Mouse (Mus musculus): ENCODE data around the gene Trim60. TPM values are rescaled to one million over a fixed set of nuclear protein-coding genes. Genes with fewer than 3 reads are reported as not detected.
A peak's percentile ranks its signal among the peaks of the same experiment; 100 is the strongest.

The Trim60 gene
- polyA plus RNA-seq, 1 experiment from 2014 or later, result 0.07 TPM

DNA sequence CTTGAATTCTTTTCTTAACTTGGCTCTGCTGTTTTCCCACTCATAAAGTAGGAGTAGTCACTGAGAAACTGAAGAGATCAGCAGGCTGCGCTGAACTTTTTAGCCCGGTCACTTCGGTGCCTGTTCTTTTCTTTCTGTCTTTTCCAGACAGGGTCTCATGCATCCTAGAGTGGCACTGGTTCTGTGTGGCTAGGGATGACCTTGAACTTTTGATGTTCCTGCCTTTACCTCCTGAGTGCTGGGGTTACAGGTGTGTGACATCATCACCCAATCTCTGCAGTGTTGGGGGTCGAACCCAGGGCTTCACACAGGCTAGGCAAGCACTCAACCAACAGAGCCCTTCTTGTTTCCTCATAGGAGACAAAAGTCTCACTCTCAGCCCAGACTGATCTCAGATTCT lies 38.3 kb upstream of the Trim60 start:
- Histone ChIP-seq H3K4me3 (replicated peaks; ENCODE audit: low read depth, low read length) (no peak overlapping the region), H3K9me3 (replicated peaks; ENCODE audit: low read length) (no peaks in the 10 kb centered on the region), H3K27me3 (ENCODE audit: insufficient read depth, low read length) (no peaks in the 10 kb centered on the region), H3K9ac (ENCODE audit: low read depth, low read length) (no peak overlapping the region), H3K36me3 (ENCODE audit: insufficient read depth, low read length) (no peaks in the 10 kb centered on the region), H3K27ac (no peak overlapping the region), H3K4me1 (replicated peaks; ENCODE audit: insufficient read depth, low read length) (no peaks in the 10 kb centered on the region), H3K4me2 (ENCODE audit: low read length) (no peak overlapping the region)
- DNase-seq (ENCODE audit: low spot score) (no peak), ATAC-seq (replicated peaks; ENCODE audit: low FRiP score, low read depth) (no peak)
- TF ChIP-seq CTCF (IDR thresholded peaks at IDR 0.05; ENCODE audit: low read depth), result no peak
- WGBS, result 89% methylated on average over 4 of the region's 4 CpGs

- no peak overlapping the region for H3K4me2 ChIP-seq (ENCODE audit: low read length)
- DNase-seq (ENCODE audit: low spot score), result no peak
- H3K36me3 ChIP-seq (ENCODE audit: insufficient read depth, low read length), result no peaks in the 10 kb centered on the region
- no peak for TF ChIP-seq CTCF (IDR thresholded peaks at IDR 0.05; ENCODE audit: low read depth)
- ATAC-seq (replicated peaks; ENCODE audit: low FRiP score, low read depth), result no peak
- H3K9me3 ChIP-seq (replicated peaks; ENCODE audit: low read length), result no peaks in the 10 kb centered on the region
- H3K27ac ChIP-seq, result no peak overlapping the region
- 25% methylated on average over 5 of the region's 5 CpGs for WGBS
- H3K4me1 ChIP-seq (replicated peaks; ENCODE audit: insufficient read depth, low read length), result no peaks in the 10 kb centered on the region
- H3K27me3 ChIP-seq (ENCODE audit: insufficient read depth, low read length), result no peaks in the 10 kb centered on the region
- no peak overlapping the region for H3K9ac ChIP-seq (ENCODE audit: low read depth, low read length)
- H3K4me3 ChIP-seq (replicated peaks; ENCODE audit: low read depth, low read length), result no peak overlapping the region
Observed at GRCm38 (mm10) chr8:65053968-65054367, 35.6 kb upstream of the Trim60 start.

- Histone ChIP-seq H3K4me1 (replicated peaks; ENCODE audit: insufficient read depth, low read length) (no peaks in the 10 kb centered on the region), H3K9ac (ENCODE audit: low read depth, low read length) (no peak overlapping the region), H3K9me3 (replicated peaks; ENCODE audit: low read length) (no peaks in the 10 kb centered on the region), H3K27me3 (ENCODE audit: insufficient read depth, low read length) (no peaks in the 10 kb centered on the region), H3K4me3 (replicated peaks; ENCODE audit: low read depth, low read length) (no peak overlapping the region), H3K27ac (no peak overlapping the region), H3K4me2 (ENCODE audit: low read length) (no peak overlapping the region), H3K36me3 (ENCODE audit: insufficient read depth, low read length) (no peaks in the 10 kb centered on the region)
- ATAC-seq (replicated peaks; ENCODE audit: low FRiP score, low read depth) (no peak), DNase-seq (ENCODE audit: low spot score) (no peak)
- 64% methylated on average over 3 of the region's 3 CpGs for WGBS
- TF ChIP-seq CTCF (IDR thresholded peaks at IDR 0.05; ENCODE audit: low read depth), result no peak
Observed at GRCm38 (mm10) chr8:65053554-65053953, 35.2 kb upstream of the Trim60 start.

DNA sequence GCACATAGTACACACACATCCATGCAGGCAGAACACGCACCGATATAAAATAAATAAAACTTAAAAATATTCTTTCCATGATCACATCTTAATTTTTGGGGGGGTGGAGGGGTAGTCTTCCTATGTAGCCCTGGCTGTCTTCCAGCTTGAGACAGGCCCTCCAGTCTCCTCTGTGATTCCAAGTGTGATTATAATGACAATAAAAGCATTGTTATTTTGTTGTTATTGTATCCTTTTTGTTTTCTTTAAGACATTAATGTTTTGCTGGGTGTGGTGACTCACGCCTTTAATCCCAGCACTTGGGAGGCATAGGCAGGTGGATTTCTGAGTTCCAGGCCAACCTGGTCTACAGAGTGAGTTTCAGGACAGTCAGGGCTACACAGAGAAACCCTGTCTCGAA lies 29.4 kb upstream of the Trim60 start:
- ATAC-seq (replicated peaks; ENCODE audit: low FRiP score, low read depth), result no peak
- DNase-seq (ENCODE audit: low spot score), result no peak
- no peak overlapping the region for H3K27ac ChIP-seq

DNA sequence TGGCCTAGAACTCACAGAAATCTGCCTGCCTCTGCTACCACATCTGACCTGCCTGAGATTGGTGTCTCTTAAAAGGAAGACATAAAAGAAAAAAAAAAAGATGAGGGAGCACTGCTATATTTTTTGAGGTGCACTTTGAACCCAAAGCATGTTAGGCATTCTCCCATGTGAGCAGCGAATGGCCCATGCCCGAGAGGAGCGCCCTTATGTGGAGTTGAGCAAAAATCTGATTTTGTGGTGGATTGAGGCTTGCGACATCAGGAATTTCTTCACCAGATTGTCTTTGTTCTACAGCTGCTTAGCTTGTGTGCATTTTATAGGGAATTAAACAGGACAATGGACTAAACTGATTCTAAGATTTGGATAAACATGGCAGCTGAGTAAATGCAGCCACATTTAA lies 28.8 kb upstream of the Trim60 start:
- Histone ChIP-seq H3K36me3 (ENCODE audit: insufficient read depth, low read length) (no peaks in the 10 kb centered on the region), H3K9me3 (replicated peaks; ENCODE audit: low read length) (no peaks in the 10 kb centered on the region), H3K27ac (no peak overlapping the region), H3K4me1 (replicated peaks; ENCODE audit: insufficient read depth, low read length) (no peaks in the 10 kb centered on the region), H3K9ac (ENCODE audit: low read depth, low read length) (no peak overlapping the region), H3K4me3 (replicated peaks; ENCODE audit: low read depth, low read length) (no peak overlapping the region), H3K27me3 (ENCODE audit: insufficient read depth, low read length) (no peaks in the 10 kb centered on the region), H3K4me2 (ENCODE audit: low read length) (no peak overlapping the region)
- 91% methylated on average over 4 of the region's 4 CpGs for WGBS
- no peak for TF ChIP-seq CTCF (IDR thresholded peaks at IDR 0.05; ENCODE audit: low read depth)
- ATAC-seq (replicated peaks; ENCODE audit: low FRiP score, low read depth) (no peak), DNase-seq (ENCODE audit: low spot score) (no peak)

More for the DNA sequence above, 29.4 kb upstream of the Trim60 start:
- no peak for TF ChIP-seq CTCF (IDR thresholded peaks at IDR 0.05; ENCODE audit: low read depth)
- H3K4me1 ChIP-seq (replicated peaks; ENCODE audit: insufficient read depth, low read length), result no peaks in the 10 kb centered on the region
- H3K9ac ChIP-seq (ENCODE audit: low read depth, low read length), result no peak overlapping the region
- no peak overlapping the region for H3K4me2 ChIP-seq (ENCODE audit: low read length)
- H3K27me3 ChIP-seq (ENCODE audit: insufficient read depth, low read length), result no peaks in the 10 kb centered on the region
- 85% methylated on average over 4 of the region's 4 CpGs for WGBS
- H3K36me3 ChIP-seq (ENCODE audit: insufficient read depth, low read length), result no peaks in the 10 kb centered on the region
- no peaks in the 10 kb centered on the region for H3K9me3 ChIP-seq (replicated peaks; ENCODE audit: low read length)
- H3K4me3 ChIP-seq (replicated peaks; ENCODE audit: low read depth, low read length), result no peak overlapping the region

DNA sequence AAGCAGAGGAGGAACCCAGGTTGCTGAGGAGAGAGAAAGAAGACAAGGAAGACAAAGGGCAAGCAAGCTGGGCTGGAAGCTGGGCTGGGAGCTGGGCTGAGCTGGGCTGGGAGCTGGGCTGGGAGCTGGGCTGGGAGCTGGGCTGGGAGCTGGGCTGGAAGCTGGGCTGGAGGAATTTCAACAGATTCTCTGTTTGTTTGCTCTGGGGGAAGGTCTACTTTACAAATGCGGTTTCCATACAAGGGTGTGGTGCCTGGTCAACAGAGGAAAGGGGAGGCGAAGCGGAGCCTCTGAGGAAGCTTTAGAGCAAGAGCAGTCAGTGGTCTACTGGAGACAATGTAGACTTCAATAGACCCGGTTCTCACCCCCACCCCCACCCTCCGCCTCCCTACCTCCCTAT lies 28.2 kb upstream of the Trim60 start:
- H3K27ac ChIP-seq, result no peak overlapping the region
- no peak overlapping the region for H3K9ac ChIP-seq (ENCODE audit: low read depth, low read length)
- no peak for ATAC-seq (replicated peaks; ENCODE audit: low FRiP score, low read depth)
- no peak for TF ChIP-seq CTCF (IDR thresholded peaks at IDR 0.05; ENCODE audit: low read depth)
- no peaks in the 10 kb centered on the region for H3K27me3 ChIP-seq (ENCODE audit: insufficient read depth, low read length)
- no peak for DNase-seq (ENCODE audit: low spot score)
- 54% methylated on average over 5 of the region's 5 CpGs for whole genome bisulfite sequencing
- no peak overlapping the region for H3K4me3 ChIP-seq (replicated peaks; ENCODE audit: low read depth, low read length)
- H3K9me3 ChIP-seq (replicated peaks; ENCODE audit: low read length), result no peaks in the 10 kb centered on the region
- H3K4me1 ChIP-seq (replicated peaks; ENCODE audit: insufficient read depth, low read length), result no peaks in the 10 kb centered on the region
- H3K36me3 ChIP-seq (ENCODE audit: insufficient read depth, low read length), result no peaks in the 10 kb centered on the region
- H3K4me2 ChIP-seq (ENCODE audit: low read length), result no peak overlapping the region

DNA sequence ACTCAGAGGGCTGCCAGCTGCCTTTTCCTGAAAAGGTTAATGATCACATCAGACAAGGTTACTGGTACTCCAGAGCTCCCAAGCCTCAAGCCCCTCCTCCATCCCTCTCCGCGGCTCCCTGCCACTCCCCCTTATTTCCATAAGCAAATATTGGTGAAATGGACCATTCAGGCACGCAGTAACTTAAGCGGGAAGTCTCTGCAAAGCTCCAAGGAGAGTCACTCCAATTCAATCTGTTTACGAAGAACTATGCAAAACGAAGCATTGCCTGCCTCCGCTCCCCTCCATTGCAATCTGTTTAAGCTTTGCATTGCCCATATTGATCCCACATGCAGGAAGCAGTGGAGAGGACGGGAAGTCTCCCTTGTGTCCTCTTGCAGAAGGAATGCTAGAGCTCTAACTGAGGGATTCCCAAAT lies 18.7 kb upstream of the Trim60 start, which contains the start of gene Apela:
Gene Apela, minus strand, starts transcription at position 220 of the 417 bp plus-strand sequence.
- H3K36me3 ChIP-seq (ENCODE audit: insufficient read depth, low read length), result no peaks in the 10 kb centered on the region
- peak; percentile 77 for ATAC-seq (replicated peaks; ENCODE audit: low FRiP score, low read depth)
- no peak for TF ChIP-seq CTCF (IDR thresholded peaks at IDR 0.05; ENCODE audit: low read depth)
- peak within 1 kb of the TSS; percentile 22 for H3K4me3 ChIP-seq (replicated peaks; ENCODE audit: low read depth, low read length)
- H3K9ac ChIP-seq (ENCODE audit: low read depth, low read length), result no peak within 1 kb of the TSS
- 0% methylated on average over 8 of the region's 8 CpGs for WGBS
- peak within 1 kb of the TSS; percentile 20 for H3K27ac ChIP-seq
- peak; percentile 88 for DNase-seq (ENCODE audit: low spot score)
- H3K4me2 ChIP-seq (ENCODE audit: low read length), result peak within 1 kb of the TSS; percentile 61
- no peaks in the 10 kb centered on the region for H3K27me3 ChIP-seq (ENCODE audit: insufficient read depth, low read length)
- H3K9me3 ChIP-seq (replicated peaks; ENCODE audit: low read length), result no peaks in the 10 kb centered on the region
- H3K4me1 ChIP-seq (replicated peaks; ENCODE audit: insufficient read depth, low read length), result no peaks in the 10 kb centered on the region; the same call in 1 of the 2 replicates

All from kidney, postnatal 0 days (tissue).